Mouse (Mus musculus) midbrain, embryonic 10.5 days (tissue): ENCODE data around the gene Arhgef7. TPM values are rescaled to one million over a fixed set of nuclear protein-coding genes. Genes with fewer than 3 reads are reported as not detected.

Experiments
- DNase-seq: peaks from one replicate; pipeline ENCODE4 v3.0.0-alpha.2; 2017; ENCODE audit warnings: low spot score
- H3K27ac ChIP-seq: fragments of 300-500 bp; sonication (generic); replicated peaks from 2 replicates; pipeline ENCODE4 v1.5.1; 2016; ENCODE audit warnings: mild to moderate bottlenecking
- H3K27me3 ChIP-seq: fragments of 300-500 bp; sonication (generic); 2 replicates; pipeline ENCODE4 v1.6.1; 2016; ENCODE audit warnings: low read depth, mild to moderate bottlenecking; ENCODE audit not compliant: poor library complexity, severe bottlenecking
- H3K36me3 ChIP-seq: fragments of 300-500 bp; sonication (generic); 2 replicates; pipeline ENCODE4 v1.6.1; 2016; ENCODE audit warnings: mild to moderate bottlenecking, moderate library complexity
- H3K4me1 ChIP-seq: fragments of 300-500 bp; sonication (generic); 2 replicates; pipeline ENCODE4 v1.6.1; 2016
- H3K4me3 ChIP-seq: fragments of 300-500 bp; sonication (generic); 2 replicates; pipeline ENCODE4 v1.5.1; 2016; ENCODE audit warnings: mild to moderate bottlenecking, moderate library complexity
- H3K9me3 ChIP-seq: fragments of 300-500 bp; sonication (generic); replicated peaks from 2 replicates; pipeline ENCODE4 v1.6.1; 2016; ENCODE audit warnings: mild to moderate bottlenecking
- WGBS: fragments of 180-500 bp; shearing (Covaris S2); methylation state at CpG from one replicate; pipeline ENCODE4 v1.1.7; 2016; 5-methylcytosine and 5-hydroxymethylcytosine counted together
- polyA plus RNA-seq: library from polyadenylated mRNA; unstranded; fragments of >200 nt; fragmentation: Nextera tagmentation; extraction: Ambion mirVana; gene quantifications from 2 replicates; pipeline ENCODE4 v1.2.1, GENCODE M21; 2016

Gene Arhgef7
- polyA plus RNA-seq, 1 experiment from 2014 or later = 47.4 TPM

DNA sequence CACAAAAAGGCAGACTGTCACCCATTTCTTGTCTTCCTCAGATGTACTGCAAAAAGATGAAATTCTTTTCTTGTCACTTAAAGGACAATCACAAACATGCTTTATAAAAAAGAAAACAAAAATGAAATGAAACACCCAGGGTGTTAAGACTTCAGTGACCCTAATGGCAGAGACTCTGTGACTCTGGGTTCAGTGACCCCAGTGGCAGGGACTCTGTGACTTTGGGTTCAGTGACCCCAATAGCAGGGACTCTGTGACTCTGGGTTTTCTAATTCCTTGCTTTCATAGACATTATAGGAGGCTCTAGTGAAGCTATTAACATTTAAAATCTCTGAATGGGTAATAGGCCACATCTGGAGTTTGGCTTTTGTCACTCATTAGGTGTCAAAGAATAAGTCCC is 27.2 kb downstream of the Arhgef7 start:
- no peaks in the 10 kb centered on the region for H3K27me3 ChIP-seq
- DNase-seq = no peak

DNA sequence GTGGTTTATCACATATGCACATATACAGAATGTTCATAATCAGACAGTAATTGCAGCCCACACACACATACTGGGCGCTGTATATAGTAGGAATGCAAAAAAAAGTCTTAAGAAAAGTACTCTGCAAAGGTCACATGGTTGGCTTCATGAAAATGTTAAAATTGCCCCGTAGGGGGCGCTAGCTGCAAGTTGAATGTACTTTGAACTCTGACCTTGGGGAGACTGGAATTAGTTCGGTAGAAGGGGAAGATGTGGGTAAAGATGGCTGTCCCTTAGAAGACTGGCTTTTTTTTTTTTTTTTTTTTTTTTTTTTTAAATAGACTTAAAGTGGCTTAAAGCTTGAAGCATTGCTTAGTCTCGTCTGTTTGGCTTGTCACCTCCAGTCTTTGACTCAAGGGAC is 28.4 kb downstream of the Arhgef7 start:
- peak; percentile 46 for DNase-seq
- Histone ChIP-seq H3K36me3 (no peaks in the 10 kb centered on the region), H3K4me3 (no peak overlapping the region), H3K27ac (no peak overlapping the region), H3K4me1 (peaks cover 32% of the 10 kb centered on the region), H3K27me3 (no peaks in the 10 kb centered on the region), H3K9me3 (no peaks in the 10 kb centered on the region)
- 18% methylated on average over 5 of the region's 5 CpGs for WGBS

More for the DNA sequence above, 27.2 kb downstream of the Arhgef7 start:
- no peak overlapping the region for H3K4me3 ChIP-seq
- peaks cover 32% of the 10 kb centered on the region for H3K4me1 ChIP-seq
- H3K27ac ChIP-seq = no peak overlapping the region
- no peaks in the 10 kb centered on the region for H3K36me3 ChIP-seq
- H3K9me3 ChIP-seq = no peaks in the 10 kb centered on the region

DNA sequence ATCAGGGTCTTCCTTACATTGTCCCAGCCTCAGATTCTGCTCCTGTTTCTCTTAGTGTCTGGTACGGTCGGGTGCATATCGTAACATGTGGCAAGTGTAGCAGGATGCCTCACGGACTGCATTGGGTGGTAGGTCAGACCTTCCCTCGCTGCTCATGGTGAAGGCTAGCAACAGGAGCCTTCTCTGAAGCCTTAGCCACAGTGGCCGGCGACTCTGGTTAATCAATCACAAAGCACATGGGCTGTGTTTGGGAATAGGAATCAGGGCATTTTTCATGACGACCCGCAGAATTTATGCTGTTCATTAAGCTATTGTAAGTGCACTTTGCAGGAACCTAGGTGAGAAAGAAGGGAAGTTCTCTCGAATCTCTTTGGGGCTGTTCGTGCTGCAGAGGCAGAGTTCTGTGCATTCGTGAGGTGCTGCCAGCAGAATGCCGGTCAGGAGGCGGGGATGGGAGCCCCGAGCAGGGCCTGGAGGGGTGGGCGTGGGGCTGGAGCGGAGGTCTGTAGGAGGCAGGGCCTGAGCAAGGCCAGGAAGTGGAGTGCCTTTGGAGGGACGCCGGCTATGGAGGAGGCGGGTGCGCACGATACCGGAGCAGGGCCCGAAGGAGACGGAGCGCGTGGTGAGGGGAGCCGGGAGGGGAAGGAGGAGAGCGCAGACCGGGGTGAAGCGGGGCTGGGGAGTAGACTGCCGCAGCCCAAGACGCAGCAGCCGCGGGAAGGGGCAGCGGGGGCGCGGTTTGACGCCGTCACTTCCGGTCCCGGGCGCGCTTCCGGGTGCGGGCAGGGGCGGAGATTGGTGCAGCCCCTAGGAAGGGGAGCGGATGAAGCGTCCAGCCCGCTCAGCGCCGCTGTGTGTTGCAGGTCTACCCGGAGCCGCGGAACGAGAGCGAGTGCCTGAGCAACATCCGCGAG is 30.3 kb downstream of the Arhgef7 start:
- peak overlapping the region; percentile 91 for H3K27ac ChIP-seq
- no peaks in the 10 kb centered on the region for H3K36me3 ChIP-seq
- peaks cover 32% of the 10 kb centered on the region for H3K4me1 ChIP-seq
- WGBS = 3% methylated on average over 59 of the region's 59 CpGs
- no peaks in the 10 kb centered on the region for H3K9me3 ChIP-seq
- DNase-seq = peak; percentile 92
- H3K4me3 ChIP-seq = peak overlapping the region; percentile 94
- H3K27me3 ChIP-seq = no peaks in the 10 kb centered on the region

GRCm38 (mm10) chr8:11758482-11759281 is 31.2 kb downstream of the Arhgef7 start:
- DNase-seq = no peak
- peak overlapping the region; percentile 91 for H3K27ac ChIP-seq
- peak overlapping the region; percentile 94 for H3K4me3 ChIP-seq
- 2% methylated on average over 52 of the region's 53 CpGs for WGBS
- no peaks in the 10 kb centered on the region for H3K36me3 ChIP-seq
- H3K27me3 ChIP-seq = no peaks in the 10 kb centered on the region
- no peaks in the 10 kb centered on the region for H3K9me3 ChIP-seq
- peaks cover 32% of the 10 kb centered on the region for H3K4me1 ChIP-seq

- no peak overlapping the region for H3K4me3 ChIP-seq
- DNase-seq = no peak
- 93% methylated on average over 6 of the region's 6 CpGs for WGBS
- no peaks in the 10 kb centered on the region for H3K27me3 ChIP-seq
- H3K4me1 ChIP-seq = peaks cover 31% of the 10 kb centered on the region
- H3K36me3 ChIP-seq = peaks cover 5% of the 10 kb centered on the region
- H3K27ac ChIP-seq = no peak overlapping the region
- no peaks in the 10 kb centered on the region for H3K9me3 ChIP-seq
Measured at GRCm38 (mm10) chr8:11761551-11761950, 34.0 kb downstream of the Arhgef7 start.

- 92% methylated on average over 5 of the region's 5 CpGs for WGBS
- no peaks in the 10 kb centered on the region for H3K9me3 ChIP-seq
- DNase-seq = no peak
- no peak overlapping the region for H3K4me3 ChIP-seq
- H3K36me3 ChIP-seq = peaks cover 10% of the 10 kb centered on the region
- H3K27ac ChIP-seq = no peak overlapping the region
- H3K27me3 ChIP-seq = no peaks in the 10 kb centered on the region
- peaks cover 26% of the 10 kb centered on the region for H3K4me1 ChIP-seq
Measured at GRCm38 (mm10) chr8:11762048-11762447, 34.5 kb downstream of the Arhgef7 start.

GRCm38 (mm10) chr8:11762821-11763220 is 35.3 kb downstream of the Arhgef7 start:
- 94% methylated on average over 7 of the region's 7 CpGs for WGBS
- Histone ChIP-seq H3K4me3 (no peak overlapping the region), H3K9me3 (no peaks in the 10 kb centered on the region), H3K27ac (no peak overlapping the region), H3K4me1 (peaks cover 18% of the 10 kb centered on the region), H3K27me3 (no peaks in the 10 kb centered on the region), H3K36me3 (peaks cover 18% of the 10 kb centered on the region)
- no peak for DNase-seq

- no peaks in the 10 kb centered on the region; the same call in 1 of the 2 replicates for H3K4me1 ChIP-seq
- 87% methylated on average over 5 of the region's 5 CpGs for WGBS
- no peaks in the 10 kb centered on the region for H3K9me3 ChIP-seq
- peaks cover 39% of the 10 kb centered on the region for H3K36me3 ChIP-seq
- H3K27ac ChIP-seq = no peak overlapping the region
- no peaks in the 10 kb centered on the region for H3K27me3 ChIP-seq
- DNase-seq = no peak
- H3K4me3 ChIP-seq = no peak overlapping the region
Measured at GRCm38 (mm10) chr8:11767213-11767840, 39.8 kb downstream of the Arhgef7 start.

- H3K27ac ChIP-seq = no peak overlapping the region
- WGBS = 93% methylated on average over 6 of the region's 6 CpGs
- no peak for DNase-seq
Measured at GRCm38 (mm10) chr8:11770001-11770400, 42.5 kb downstream of the Arhgef7 start.

DNA sequence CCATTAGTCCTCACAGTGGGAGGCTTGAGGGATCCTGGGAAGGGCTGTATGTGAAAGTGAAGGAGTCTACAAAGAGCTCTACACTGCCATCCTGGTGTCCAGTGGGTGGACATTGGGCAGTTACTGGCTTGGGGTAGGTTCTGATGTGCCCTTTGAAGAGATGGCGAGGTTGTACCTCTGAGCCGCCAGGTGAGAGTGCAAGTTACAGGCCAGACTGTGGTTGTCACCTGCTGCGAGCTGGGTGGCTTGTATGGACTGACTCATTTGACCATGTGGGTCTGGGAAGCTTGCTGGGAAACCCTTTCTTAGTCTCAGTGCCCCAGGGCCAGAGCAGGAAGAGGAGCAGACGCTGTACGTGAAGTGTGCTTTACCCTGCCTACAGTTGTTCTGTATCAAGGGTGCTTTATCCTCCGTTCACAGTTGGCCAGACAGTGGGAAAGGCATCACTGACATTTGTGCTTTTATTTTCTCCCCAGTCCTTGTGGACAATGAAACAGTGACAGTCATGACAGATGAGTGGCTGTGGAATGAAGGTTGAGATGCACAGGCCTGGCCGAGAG is 43.1 kb downstream of the Arhgef7 start:
- no peak for DNase-seq
- Histone ChIP-seq H3K27ac (no peak overlapping the region), H3K4me3 (no peak overlapping the region), H3K36me3 (peaks cover 36% of the 10 kb centered on the region), H3K27me3 (no peaks in the 10 kb centered on the region), H3K9me3 (no peaks in the 10 kb centered on the region), H3K4me1 (peaks cover 19% of the 10 kb centered on the region)
- WGBS = 92% methylated on average over 7 of the region's 7 CpGs

More at GRCm38 (mm10) chr8:11770001-11770400, 42.5 kb downstream of the Arhgef7 start:
- H3K9me3 ChIP-seq = no peaks in the 10 kb centered on the region
- no peaks in the 10 kb centered on the region for H3K27me3 ChIP-seq
- peaks cover 13% of the 10 kb centered on the region for H3K4me1 ChIP-seq
- H3K36me3 ChIP-seq = peaks cover 39% of the 10 kb centered on the region
- no peak overlapping the region for H3K4me3 ChIP-seq

DNA sequence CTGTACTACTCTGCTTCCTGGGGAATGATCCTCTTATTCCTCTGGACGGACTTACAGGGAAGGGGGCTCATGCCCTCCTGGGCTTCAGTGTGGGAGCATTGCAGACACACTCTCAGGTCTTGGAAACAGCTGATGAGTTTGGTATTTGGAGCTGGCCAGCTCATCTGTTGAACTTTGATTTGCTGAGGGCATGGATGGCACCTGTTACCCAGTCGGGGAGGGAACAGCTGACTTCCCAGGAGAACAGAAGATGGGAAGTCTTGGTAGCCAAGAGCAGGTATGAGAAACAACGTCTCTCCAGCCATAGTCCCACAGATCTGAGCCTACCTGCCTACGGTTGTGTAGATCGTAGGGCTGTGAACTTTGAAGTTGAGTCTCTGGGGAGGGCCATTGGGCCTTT is 44.1 kb downstream of the Arhgef7 start:
- DNase-seq = no peak
- WGBS = 89% methylated on average over 5 of the region's 5 CpGs
- H3K27ac ChIP-seq = no peak overlapping the region

More for the DNA sequence above, 44.1 kb downstream of the Arhgef7 start:
- H3K4me1 ChIP-seq = peaks cover 19% of the 10 kb centered on the region
- H3K36me3 ChIP-seq = peaks cover 34% of the 10 kb centered on the region
- no peaks in the 10 kb centered on the region for H3K9me3 ChIP-seq
- H3K27me3 ChIP-seq = no peaks in the 10 kb centered on the region
- no peak overlapping the region for H3K4me3 ChIP-seq
